Mouse (Mus musculus) bone marrow macrophage, adult 2 months (primary cell): ENCODE results near the gene Thrap3.

Experiments
- CTCF ChIP-seq: IDR thresholded peaks from 2 replicates; pipeline ENCODE4 v1.5.1; 2012; ENCODE audit warnings: low read depth, mild to moderate bottlenecking, low read length, moderate library complexity
- POLR2A ChIP-seq: IDR thresholded peaks from 2 replicates; pipeline ENCODE4 v1.6.1; 2012; ENCODE audit warnings: mild to moderate bottlenecking, low read depth, low read length, borderline replicate concordance

DNA sequence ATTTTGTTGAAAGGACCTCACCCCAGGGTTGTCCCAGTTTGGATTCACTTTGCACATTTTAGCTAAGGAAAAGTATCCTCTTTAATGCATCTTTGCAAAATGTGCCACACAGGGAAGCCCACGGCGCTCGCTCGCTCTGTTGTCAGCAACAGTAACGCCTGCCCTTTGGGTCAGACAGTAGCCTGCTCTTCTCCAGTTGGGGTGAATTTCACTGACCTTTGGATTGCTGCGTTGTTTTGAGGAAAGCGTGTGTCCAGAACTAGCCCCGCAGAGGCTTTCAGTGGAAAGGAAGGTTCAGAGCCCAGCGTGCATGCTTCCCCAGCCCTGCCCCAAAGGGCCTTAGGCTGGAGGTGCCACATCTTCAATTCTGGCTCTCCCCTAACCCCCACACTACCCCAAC lies 87.1 kb downstream of the Thrap3 start:
- TF ChIP-seq CTCF (no peak), POLR2A (no peak)
